In the genomic region with DNA sequence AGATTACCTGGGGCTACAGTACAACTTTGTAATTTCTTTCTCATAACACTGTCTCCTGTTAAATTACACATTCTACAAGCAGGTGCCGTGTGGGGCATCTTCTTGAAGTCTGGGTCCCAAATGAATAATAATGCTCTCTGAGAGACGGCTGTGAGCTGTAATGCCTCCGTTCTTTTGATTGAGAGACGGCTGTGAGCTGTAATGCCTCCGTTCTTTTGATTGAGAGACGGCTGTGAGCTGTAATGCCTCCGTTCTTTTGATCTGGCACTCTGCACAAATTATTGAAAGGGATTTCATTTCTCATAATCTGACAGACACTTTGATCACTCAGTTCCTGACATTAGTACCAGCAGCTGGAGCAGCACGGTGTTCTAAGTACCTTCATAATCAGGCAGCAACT, we compare ENCODE assay signal across 21 mouse cellular contexts.
"Had no signal": no experiment of that assay in that cellular context is flagged by ENCODE, and none has a peak within 500 bp of the region (broad histone marks: within the 10 kb centered on the region; RNA-seq: fewer than 3 reads in every experiment).

No protein-coding gene starts in this region.

- H3K9me3 ChIP-seq: kidney, embryonic 15.5 days; limb, embryonic 12.5 days; limb, embryonic 15.5 days; neural tube, embryonic 13.5 days; stomach, embryonic 15.5 days had no signal

- H3K4me1 ChIP-seq: kidney, embryonic 15.5 days; limb, embryonic 12.5 days; limb, embryonic 15.5 days had no signal

- H3K4me2 ChIP-seq: kidney, embryonic 15.5 days; limb, embryonic 12.5 days; limb, embryonic 15.5 days; liver, embryonic 11.5 days; lung, embryonic 14.5 days; neural tube, embryonic 13.5 days; stomach, embryonic 15.5 days had no signal

- H3K36me3 ChIP-seq: kidney, embryonic 15.5 days; limb, embryonic 12.5 days; limb, embryonic 15.5 days; neural tube, embryonic 13.5 days; stomach, embryonic 15.5 days had no signal

- ATAC-seq: liver, postnatal 0 days; lung, postnatal 0 days had no signal

- H3K27ac ChIP-seq: kidney, embryonic 15.5 days; limb, embryonic 12.5 days; limb, embryonic 15.5 days; liver, embryonic 14.5 days; macrophage; neural tube, embryonic 13.5 days; stomach, embryonic 15.5 days had no signal

- H3K27me3 ChIP-seq: kidney, embryonic 15.5 days; limb, embryonic 12.5 days; limb, embryonic 15.5 days; neural tube, embryonic 13.5 days; stomach, embryonic 15.5 days had no signal

- DNase-seq: kidney, adult 11 months; kidney, adult 8-10 months; kidney, postnatal 10 days; kidney, postnatal 36 days; left cerebral cortex, postnatal 4 days; liver, postnatal 0 days; lung, embryonic 14.5 days; retina, postnatal 1 day; right cerebral cortex, postnatal 25 days; spleen, adult 18-20 months; thymus, postnatal 25 days had no signal

- H3K4me3 ChIP-seq: kidney, embryonic 15.5 days; limb, embryonic 12.5 days; limb, embryonic 15.5 days; myocyte; neural tube, embryonic 13.5 days; stomach, embryonic 15.5 days had no signal

- H3K9ac ChIP-seq: kidney, embryonic 15.5 days; limb, embryonic 12.5 days; limb, embryonic 15.5 days; liver, embryonic 14.5 days; liver, postnatal 0 days; lung, embryonic 14.5 days; neural tube, embryonic 13.5 days; stomach, embryonic 15.5 days had no signal
